Mouse (Mus musculus) olfactory bulb, adult 2 months (tissue): ENCODE results near the gene Ppil3. TPM values are rescaled to one million over a fixed set of nuclear protein-coding genes. Genes with fewer than 3 reads are reported as not detected.

Experiments
- H3K27ac ChIP-seq: fragments of 200-500 bp; 2 replicates; pipeline ENCODE4 v1.5.1; 2012; ENCODE audit warnings: low read depth, low read length; ENCODE audit not compliant: insufficient read depth
- H3K4me1 ChIP-seq: fragments of 200-500 bp; 2 replicates; pipeline ENCODE4 v1.6.1; 2012; ENCODE audit warnings: low read length; ENCODE audit not compliant: control insufficient read depth, insufficient read depth
- H3K4me3 ChIP-seq: fragments of 200-500 bp; 2 replicates; pipeline ENCODE4 v1.5.1; 2012; ENCODE audit warnings: mild to moderate bottlenecking, low read depth, low read length, moderate library complexity; ENCODE audit not compliant: insufficient read depth
- CTCF ChIP-seq: fragments of 200-500 bp; IDR thresholded peaks from 2 replicates; pipeline ENCODE4 v1.5.1; 2012; ENCODE audit warnings: low read depth, mild to moderate bottlenecking, low read length, moderate library complexity; ENCODE audit not compliant: insufficient read depth
- POLR2A ChIP-seq: fragments of 200-500 bp; IDR thresholded peaks from 2 replicates; pipeline ENCODE4 v1.6.1; 2012; ENCODE audit warnings: mild to moderate bottlenecking, low read depth, low read length, moderate library complexity; ENCODE audit not compliant: insufficient read depth
- WGBS: fragments of 180-500 bp; shearing (Covaris S2); methylation state at CpG from one replicate; pipeline ENCODE4 v1.1.7; 2018; 5-methylcytosine and 5-hydroxymethylcytosine counted together
- polyA plus RNA-seq: library from polyadenylated mRNA; stranded (reverse); fragments of >200 nt; gene quantifications from 2 replicates; pipeline ENCODE4 v1.2.4, GENCODE M21; 2012; ENCODE audit warnings: low replicate concordance; ENCODE audit not compliant: missing spikeins, insufficient read depth, insufficient read length

Gene Ppil3
- not detected in 2 replicates for polyA plus RNA-seq

DNA sequence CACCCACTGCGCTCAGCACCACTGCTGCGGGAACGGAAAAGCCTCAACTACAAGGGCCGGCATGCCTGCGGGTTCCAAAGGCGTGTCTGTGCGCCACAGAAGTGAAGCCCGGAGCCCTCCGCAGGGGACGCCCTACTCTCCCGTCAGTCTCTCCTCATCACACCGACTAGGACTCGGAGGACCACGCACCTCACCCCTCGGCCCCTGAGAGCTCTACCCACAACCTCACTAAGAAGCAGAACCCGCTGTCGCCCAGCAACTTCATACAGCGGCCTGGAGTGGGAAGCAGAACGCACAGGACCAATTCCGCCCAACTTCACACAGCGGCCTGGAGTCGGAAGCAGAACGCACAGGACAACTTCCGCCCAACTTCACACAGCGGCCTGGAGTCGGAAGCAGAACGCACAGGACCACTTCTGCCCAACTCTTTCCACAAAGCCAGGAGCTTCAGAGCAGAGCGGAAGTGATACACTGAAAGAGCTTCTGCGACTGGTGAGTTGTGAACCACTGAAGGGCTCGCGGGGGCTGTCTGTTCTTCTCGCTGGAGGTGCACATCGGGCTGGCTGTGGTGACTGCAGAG is at the start of gene Ppil3, which contains the start of gene Nif3l1:
Ppil3 (minus strand) TSS at position 344 of the 580 bp plus-strand sequence.
Nif3l1 (plus strand) TSS at position 9 of the 580 bp plus-strand sequence.
- H3K4me1 ChIP-seq = peaks cover 2% of the 10 kb centered on the region; the same call in 1 of the 2 replicates
- TF ChIP-seq POLR2A (no peak), CTCF (no peak)
- WGBS = under 1% methylated on average over 33 of the region's 33 CpGs
- peak within 1 kb of the TSS; percentile 84 for H3K27ac ChIP-seq
- H3K4me3 ChIP-seq = peak within 1 kb of the TSS; percentile 85

GRCm38 (mm10) chr1:58482647-58483046 is 37.4 kb upstream of the Ppil3 start:
- TF ChIP-seq POLR2A (no peak), CTCF (no peak)
- no peak overlapping the region for H3K4me3 ChIP-seq
- H3K4me1 ChIP-seq = no peaks in the 10 kb centered on the region
- WGBS = 79% methylated on average over 4 of the region's 4 CpGs
- no peak overlapping the region for H3K27ac ChIP-seq

DNA sequence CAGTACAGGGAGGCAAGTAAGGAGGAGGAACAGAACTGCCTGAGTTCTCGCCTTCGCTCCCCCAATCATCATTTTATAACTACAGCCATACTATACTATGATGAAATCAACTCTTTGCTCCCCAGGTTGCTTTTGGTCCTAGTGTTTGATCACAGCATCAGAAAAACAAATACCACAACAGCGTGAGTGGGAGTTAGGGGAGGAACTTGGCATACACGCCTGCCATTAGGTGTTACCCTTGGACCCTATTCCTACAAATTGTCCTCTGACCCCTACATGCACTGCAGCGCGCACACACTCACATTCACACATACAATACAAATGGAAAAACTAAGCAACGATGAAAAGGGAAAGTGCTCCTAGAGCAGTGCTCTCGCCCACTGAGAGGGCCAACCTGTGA is 30.4 kb upstream of the Ppil3 start:
- WGBS = 94% methylated on average over 8 of the region's 8 CpGs
- H3K4me1 ChIP-seq = no peaks in the 10 kb centered on the region
- H3K27ac ChIP-seq = no peak overlapping the region
- TF ChIP-seq POLR2A = no peak
- no peak for TF ChIP-seq CTCF
- no peak overlapping the region for H3K4me3 ChIP-seq

DNA sequence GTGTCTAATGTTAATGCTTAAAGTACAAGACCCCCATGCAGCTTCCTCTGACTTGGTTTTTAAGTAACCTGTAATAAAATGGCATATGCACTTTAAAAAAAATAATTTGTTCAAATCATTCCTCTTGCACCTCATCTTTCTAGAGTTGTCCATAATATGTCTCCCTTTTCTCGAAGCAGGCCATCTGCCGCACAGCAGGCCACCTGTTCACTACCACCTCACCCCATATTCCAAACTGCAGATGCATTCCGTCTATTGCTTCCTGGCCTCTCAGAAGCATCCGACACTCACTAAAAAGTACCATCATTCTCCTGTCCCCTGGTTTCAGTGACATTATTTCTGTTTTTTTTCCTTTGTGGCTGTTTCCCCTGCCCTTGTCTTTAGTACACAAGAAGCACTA is 20.3 kb upstream of the Ppil3 start:
- WGBS = 92% methylated on average over 4 of the region's 4 CpGs
- H3K4me3 ChIP-seq = no peak overlapping the region

DNA sequence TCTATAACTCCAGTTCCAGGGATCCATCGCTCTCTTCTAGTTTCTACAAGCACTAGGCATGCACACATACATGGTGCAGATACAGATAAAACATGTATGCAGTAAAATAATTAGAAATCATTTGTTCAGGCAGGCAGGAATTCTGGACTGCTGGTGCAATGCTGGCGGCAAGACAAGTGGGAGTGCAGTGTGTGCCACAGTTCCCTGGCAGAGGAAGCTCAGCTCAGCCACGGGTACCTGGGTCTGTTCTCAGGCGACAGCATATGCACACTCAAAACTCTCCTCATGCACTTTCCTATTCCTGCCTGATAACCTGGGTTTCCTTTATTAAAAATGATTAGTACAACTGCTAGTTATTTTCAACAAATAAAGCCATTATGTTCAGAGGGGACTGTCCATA is 19.8 kb upstream of the Ppil3 start:
- TF ChIP-seq POLR2A (no peak), CTCF (no peak)
- Histone ChIP-seq H3K4me3 (no peak overlapping the region), H3K4me1 (no peaks in the 10 kb centered on the region), H3K27ac (no peak overlapping the region)
- WGBS = 89% methylated on average over 4 of the region's 4 CpGs

More for the DNA sequence above, 20.3 kb upstream of the Ppil3 start:
- TF ChIP-seq POLR2A (no peak), CTCF (no peak)
- Histone ChIP-seq H3K4me1 (no peaks in the 10 kb centered on the region), H3K27ac (no peak overlapping the region)

- Histone ChIP-seq H3K4me3 (no peak overlapping the region), H3K27ac (no peak overlapping the region), H3K4me1 (no peaks in the 10 kb centered on the region)
- WGBS = 73% methylated on average over 2 of the region's 2 CpGs
- TF ChIP-seq CTCF (no peak), POLR2A (no peak)
These were observed 18.6 kb upstream of the Ppil3 start for GRCm38 (mm10) chr1:58463935-58464334.

DNA sequence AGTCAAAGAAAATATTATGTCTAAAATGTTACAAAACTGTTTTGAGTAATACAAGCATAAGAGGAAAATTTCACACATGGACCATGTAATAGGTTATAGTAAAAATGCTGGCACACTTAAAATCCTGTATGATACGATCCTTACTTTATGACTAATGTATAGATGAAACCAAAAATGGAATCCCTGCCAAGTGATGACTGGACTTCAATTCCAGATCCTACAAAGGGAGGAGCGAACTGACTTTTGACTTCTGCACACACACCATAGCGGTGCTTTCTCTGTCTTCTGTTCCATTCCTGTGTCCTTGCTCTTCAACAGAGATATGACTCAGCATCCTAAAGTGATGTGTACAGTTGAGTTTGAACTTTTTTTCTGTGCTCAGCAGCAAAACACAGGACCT is 15.3 kb upstream of the Ppil3 start:
- H3K27ac ChIP-seq = no peak overlapping the region
- TF ChIP-seq POLR2A = no peak
- no peak for TF ChIP-seq CTCF
- no peaks in the 10 kb centered on the region for H3K4me1 ChIP-seq
- H3K4me3 ChIP-seq = no peak overlapping the region
- WGBS = 94% methylated on average over 3 of the region's 3 CpGs

GRCm38 (mm10) chr1:58458867-58459266 is 13.6 kb upstream of the Ppil3 start:
- H3K4me1 ChIP-seq = no peaks in the 10 kb centered on the region
- H3K4me3 ChIP-seq = no peak overlapping the region
- WGBS = 59% methylated on average over 2 of the region's 2 CpGs
- no peak for TF ChIP-seq POLR2A
- no peak for TF ChIP-seq CTCF
- no peak overlapping the region for H3K27ac ChIP-seq

GRCm38 (mm10) chr1:58458175-58458574 is 12.9 kb upstream of the Ppil3 start:
- no peak for TF ChIP-seq POLR2A
- WGBS = 90% methylated on average over 5 of the region's 5 CpGs
- Histone ChIP-seq H3K4me1 (no peaks in the 10 kb centered on the region), H3K27ac (no peak overlapping the region), H3K4me3 (no peak overlapping the region)
